Mouse (Mus musculus) G1E (cell line): ENCODE measurements around the gene Gm48552.
A peak's percentile ranks its signal among the peaks of the same experiment; 100 is the strongest.

ENCODE experiments used
- CTCF ChIP-seq: IDR thresholded peaks from 2 replicates; pipeline ENCODE4 v1.5.1; 2012; ENCODE audit warnings: low read depth, low read length, inconsistent platforms, mixed read lengths
- GATA1 ChIP-seq: IDR thresholded peaks from 2 replicates; pipeline ENCODE4 v1.6.1; 2012; ENCODE audit warnings: borderline replicate concordance, low read length, inconsistent platforms, mixed read lengths
- POLR2AphosphoS5 ChIP-seq: IDR thresholded peaks from 2 replicates; pipeline ENCODE4 v1.6.1; 2012; ENCODE audit warnings: low read depth, low read length, inconsistent platforms; ENCODE audit not compliant: insufficient replicate concordance

DNA sequence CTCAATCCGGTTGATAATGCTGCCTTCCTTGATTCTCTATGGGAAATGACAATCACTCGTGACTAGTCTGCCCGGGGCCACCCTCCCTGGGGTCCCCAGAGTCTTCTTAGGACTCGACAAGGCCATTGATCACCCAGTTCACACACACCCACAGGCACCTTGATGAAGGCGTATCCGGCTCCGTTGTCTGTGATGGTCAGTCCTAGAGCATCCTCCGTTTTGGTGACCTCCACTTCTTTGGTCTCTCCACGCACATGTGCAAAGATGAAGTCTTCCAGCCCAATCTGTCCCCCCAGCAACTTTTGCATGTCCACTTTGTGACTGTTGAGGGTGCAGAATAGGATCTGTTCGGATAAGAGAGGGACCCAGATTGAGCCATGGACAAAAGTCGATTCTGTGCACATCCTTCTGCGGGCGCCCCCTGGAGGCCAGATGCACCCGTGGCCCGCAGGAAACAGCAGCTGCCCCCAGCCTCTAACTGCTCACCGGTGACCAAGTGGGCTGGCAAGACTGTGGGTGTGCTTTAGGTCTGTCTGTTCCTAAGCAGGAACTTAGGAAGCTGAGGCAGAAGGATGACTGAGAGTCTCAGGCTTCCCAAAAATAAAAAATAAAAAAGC is 47.4 kb upstream of the Gm48552 start:
- TF ChIP-seq CTCF (peak; percentile 59; the same call in 1 of the 2 replicates), GATA1 (no peak), POLR2AphosphoS5 (no peak)
